Mouse (Mus musculus) stomach, embryonic 14.5 days (tissue): ENCODE measurements around the gene Rer1. TPM values are rescaled to one million over a fixed set of nuclear protein-coding genes. Genes with fewer than 3 reads are reported as not detected.

Experiments used
- ATAC-seq: fragments of 200-750 bp; cut with Nextera tagmentation; 2 replicates; pipeline ENCODE4 v1.8.0; 2017; ENCODE audit warnings: low read depth, moderate TSS enrichment; ENCODE audit not compliant: insufficient number of reproducible peaks, insufficient read depth, low FRiP score
- H3K27ac ChIP-seq: fragments of 300-500 bp; sonication (generic); 2 replicates; pipeline ENCODE4 v1.5.1; 2014; ENCODE audit warnings: mild to moderate bottlenecking, low read length, moderate library complexity, mixed read lengths
- H3K27me3 ChIP-seq: fragments of 300-500 bp; sonication (generic); 2 replicates; pipeline ENCODE4 v1.6.1; 2014; ENCODE audit warnings: low read length, control low read depth, mixed read lengths; ENCODE audit not compliant: control insufficient read depth, insufficient read depth
- H3K36me3 ChIP-seq: fragments of 300-500 bp; sonication (generic); 2 replicates; pipeline ENCODE4 v1.6.1; 2014; ENCODE audit warnings: mild to moderate bottlenecking, control low read depth, low read length, moderate library complexity, mixed read lengths; ENCODE audit not compliant: control insufficient read depth, insufficient read depth
- H3K4me1 ChIP-seq: fragments of 300-500 bp; sonication (generic); 2 replicates; pipeline ENCODE4 v1.6.1; 2014; ENCODE audit warnings: low read length, control low read depth, mixed read lengths; ENCODE audit not compliant: control insufficient read depth, insufficient read depth
- H3K4me2 ChIP-seq: fragments of 300-500 bp; sonication (generic); replicated peaks from 2 replicates; pipeline ENCODE4 v1.6.1; 2014; ENCODE audit warnings: low read depth, low read length, control low read depth
- H3K4me3 ChIP-seq: fragments of 300-500 bp; sonication (generic); 2 replicates; pipeline ENCODE4 v1.5.1; 2014; ENCODE audit warnings: low read depth, low read length, control low read depth
- H3K9ac ChIP-seq: fragments of 300-500 bp; sonication (generic); replicated peaks from 2 replicates; pipeline ENCODE4 v1.6.1; 2014; ENCODE audit warnings: low read depth, mild to moderate bottlenecking, control low read depth, low read length, moderate library complexity, mixed read lengths
- H3K9me3 ChIP-seq: fragments of 300-500 bp; sonication (generic); 2 replicates; pipeline ENCODE4 v1.6.1; 2016; ENCODE audit warnings: low read depth, low read length, control low read depth; ENCODE audit not compliant: control insufficient read depth
- WGBS: fragments of 180-500 bp; shearing (Covaris S2); extraction: QIAGEN DNeasy Blood & Tissue Kit; methylation state at CpG from one replicate; pipeline ENCODE4 v1.1.7; 2014; 5-methylcytosine and 5-hydroxymethylcytosine counted together
- polyA plus RNA-seq: library from polyadenylated mRNA; unstranded; fragments of >200 nt; fragmentation: Nextera tagmentation; extraction: Ambion mirVana; gene quantifications from 2 replicates; pipeline ENCODE4 v1.2.1, GENCODE M21; 2014

Rer1 gene
- polyA plus RNA-seq, 1 experiment from 2014 or later: 174 TPM

GRCm38 (mm10) chr4:155128411-155128810 is 42.2 kb upstream of the Rer1 start:
- Histone ChIP-seq H3K27ac (no peak overlapping the region), H3K27me3 (no peaks in the 10 kb centered on the region), H3K4me2 (no peak overlapping the region), H3K9ac (no peak overlapping the region), H3K36me3 (no peaks in the 10 kb centered on the region), H3K9me3 (no peaks in the 10 kb centered on the region), H3K4me1 (peaks cover 13% of the 10 kb centered on the region), H3K4me3 (no peak overlapping the region)
- no peak for ATAC-seq
- 80% methylated on average over 15 of the region's 15 CpGs for whole genome bisulfite sequencing

GRCm38 (mm10) chr4:155126602-155127372 is 40.6 kb upstream of the Rer1 start:
- WGBS: 73% methylated on average over 7 of the region's 7 CpGs
- no peak overlapping the region for H3K4me2 ChIP-seq
- no peaks in the 10 kb centered on the region for H3K36me3 ChIP-seq
- no peak overlapping the region for H3K4me3 ChIP-seq
- ATAC-seq: no peak
- no peak overlapping the region for H3K27ac ChIP-seq
- H3K9ac ChIP-seq: no peak overlapping the region
- H3K27me3 ChIP-seq: no peaks in the 10 kb centered on the region
- H3K4me1 ChIP-seq: peaks cover 23% of the 10 kb centered on the region
- H3K9me3 ChIP-seq: no peaks in the 10 kb centered on the region

DNA sequence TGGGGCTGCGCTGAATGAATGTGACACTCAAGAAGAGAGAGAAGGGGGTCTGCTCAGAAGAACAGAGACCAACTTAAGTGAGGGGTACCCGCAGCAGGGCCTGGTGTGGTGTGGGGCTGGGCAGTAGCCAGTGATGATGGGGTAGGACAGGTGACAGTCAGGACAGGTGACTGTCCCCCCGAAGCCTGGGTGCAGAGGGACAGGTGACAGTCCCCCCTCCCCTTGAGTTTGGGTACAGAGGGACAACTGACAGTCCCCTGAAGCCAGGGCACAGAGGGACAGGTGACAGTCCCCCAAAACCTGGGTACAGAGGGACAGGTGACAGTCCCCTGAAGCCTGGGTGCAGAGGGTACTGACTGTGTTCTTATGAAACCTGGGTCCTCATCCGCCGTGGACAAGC is 40.0 kb upstream of the Rer1 start:
- Histone ChIP-seq H3K4me1 (peaks cover 23% of the 10 kb centered on the region), H3K9ac (no peak overlapping the region), H3K4me3 (no peak overlapping the region), H3K4me2 (no peak overlapping the region), H3K27me3 (no peaks in the 10 kb centered on the region), H3K27ac (no peak overlapping the region), H3K36me3 (no peaks in the 10 kb centered on the region), H3K9me3 (no peaks in the 10 kb centered on the region)
- ATAC-seq: no peak
- 89% methylated on average over 5 of the region's 5 CpGs for WGBS

- ATAC-seq: no peak
- H3K4me3 ChIP-seq: no peak overlapping the region
- H3K4me2 ChIP-seq: no peak overlapping the region
- WGBS: 37% methylated on average over 7 of the region's 7 CpGs
- H3K9ac ChIP-seq: no peak overlapping the region
- H3K4me1 ChIP-seq: peaks cover 23% of the 10 kb centered on the region
- H3K36me3 ChIP-seq: no peaks in the 10 kb centered on the region
- H3K9me3 ChIP-seq: no peaks in the 10 kb centered on the region
- no peaks in the 10 kb centered on the region for H3K27me3 ChIP-seq
- H3K27ac ChIP-seq: no peak overlapping the region
Observed at GRCm38 (mm10) chr4:155125310-155125709, 39.1 kb upstream of the Rer1 start.

GRCm38 (mm10) chr4:155123868-155124534 is 37.8 kb upstream of the Rer1 start:
- Histone ChIP-seq H3K4me3 (no peak overlapping the region), H3K27ac (no peak overlapping the region), H3K4me2 (no peak overlapping the region), H3K27me3 (no peaks in the 10 kb centered on the region), H3K9ac (no peak overlapping the region), H3K9me3 (no peaks in the 10 kb centered on the region), H3K4me1 (peaks cover 17% of the 10 kb centered on the region), H3K36me3 (no peaks in the 10 kb centered on the region)
- ATAC-seq: no peak
- WGBS: 75% methylated on average over 9 of the region's 9 CpGs

- Histone ChIP-seq H3K4me1 (peaks cover 17% of the 10 kb centered on the region), H3K27ac (peak overlapping the region; percentile 84), H3K27me3 (no peaks in the 10 kb centered on the region), H3K36me3 (no peaks in the 10 kb centered on the region), H3K9ac (no peak overlapping the region), H3K4me2 (no peak overlapping the region), H3K4me3 (no peak overlapping the region), H3K9me3 (no peaks in the 10 kb centered on the region)
- WGBS: 9% methylated on average over 16 of the region's 16 CpGs
- peak; percentile 73 for ATAC-seq
Observed at GRCm38 (mm10) chr4:155122444-155123040, 36.4 kb upstream of the Rer1 start.

DNA sequence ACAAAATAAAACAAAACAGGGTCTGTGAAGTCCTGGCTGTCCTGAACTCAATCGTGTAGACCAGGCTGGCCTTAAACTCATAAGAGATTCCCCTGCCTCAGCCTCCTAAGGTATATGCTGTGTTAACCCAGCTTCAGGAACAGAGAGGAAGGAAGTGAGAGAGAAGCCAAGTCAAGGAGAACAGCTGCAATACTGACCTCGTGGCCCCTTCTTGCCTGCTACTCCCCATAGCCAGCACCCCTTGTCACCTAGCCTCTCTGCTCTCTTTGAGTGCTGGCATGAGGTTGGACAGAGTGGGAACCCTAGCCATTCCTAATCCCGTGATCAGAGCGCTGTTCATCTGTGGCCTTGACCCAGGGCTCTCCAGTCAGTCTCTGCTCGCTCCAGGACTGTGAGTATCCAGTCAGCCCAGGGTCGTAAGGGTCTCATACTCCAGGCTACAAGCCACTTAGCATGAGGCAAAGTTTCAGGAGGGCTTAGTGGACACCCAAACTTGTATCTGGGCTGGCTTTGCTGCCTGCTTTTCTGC is 35.8 kb upstream of the Rer1 start:
- Histone ChIP-seq H3K9me3 (no peaks in the 10 kb centered on the region), H3K27me3 (no peaks in the 10 kb centered on the region), H3K4me1 (peaks cover 17% of the 10 kb centered on the region), H3K27ac (peak overlapping the region; percentile 84), H3K9ac (no peak overlapping the region), H3K4me2 (no peak overlapping the region), H3K4me3 (no peak overlapping the region), H3K36me3 (no peaks in the 10 kb centered on the region)
- no peak for ATAC-seq
- WGBS: 73% methylated on average over 6 of the region's 6 CpGs

GRCm38 (mm10) chr4:155121222-155121621 is 35.0 kb upstream of the Rer1 start:
- WGBS: 78% methylated on average over 6 of the region's 6 CpGs
- no peaks in the 10 kb centered on the region for H3K36me3 ChIP-seq
- H3K4me1 ChIP-seq: peaks cover 17% of the 10 kb centered on the region
- no peaks in the 10 kb centered on the region for H3K9me3 ChIP-seq
- H3K27me3 ChIP-seq: no peaks in the 10 kb centered on the region
- H3K4me3 ChIP-seq: no peak overlapping the region
- no peak overlapping the region for H3K4me2 ChIP-seq
- peak overlapping the region; percentile 79 for H3K27ac ChIP-seq
- ATAC-seq: no peak
- no peak overlapping the region for H3K9ac ChIP-seq
